Mouse (Mus musculus) limb, embryonic 12.5 days (tissue): Measurements from ENCODE around the gene Pou3f3. TPM values are rescaled to one million over a fixed set of nuclear protein-coding genes. Genes with fewer than 3 reads are reported as not detected.

ENCODE experiments used
- ATAC-seq: fragments of 200-750 bp; cut with Nextera tagmentation; 2 replicates; pipeline ENCODE4 v1.8.0; 2017; ENCODE audit warnings: low read depth, moderate TSS enrichment; ENCODE audit not compliant: insufficient number of reproducible peaks, insufficient read depth, low FRiP score, low TSS enrichment
- H3K27ac ChIP-seq: fragments of 300-500 bp; sonication (generic); 2 replicates; pipeline ENCODE4 v1.5.1; 2016; ENCODE audit warnings: mild to moderate bottlenecking, moderate library complexity
- H3K27me3 ChIP-seq: fragments of 300-500 bp; sonication (generic); 2 replicates; pipeline ENCODE4 v1.6.1; 2016; ENCODE audit warnings: mild to moderate bottlenecking, moderate library complexity
- H3K36me3 ChIP-seq: fragments of 300-500 bp; sonication (generic); 2 replicates; pipeline ENCODE4 v1.6.1; 2016; ENCODE audit warnings: mild to moderate bottlenecking, moderate library complexity
- H3K4me1 ChIP-seq: fragments of 300-500 bp; sonication (generic); replicated peaks from 2 replicates; pipeline ENCODE4 v1.6.1; 2016
- H3K4me2 ChIP-seq: fragments of 300-500 bp; sonication (generic); 2 replicates; pipeline ENCODE4 v1.6.1; 2016; ENCODE audit warnings: mild to moderate bottlenecking, moderate library complexity
- H3K4me3 ChIP-seq: fragments of 300-500 bp; sonication (generic); replicated peaks from 2 replicates; pipeline ENCODE4 v1.5.1; 2016; ENCODE audit warnings: mild to moderate bottlenecking
- H3K9ac ChIP-seq: fragments of 300-500 bp; sonication (generic); replicated peaks from 2 replicates; pipeline ENCODE4 v1.6.1; 2016; ENCODE audit warnings: mild to moderate bottlenecking, moderate library complexity
- H3K9me3 ChIP-seq: fragments of 300-500 bp; sonication (generic); 2 replicates; pipeline ENCODE4 v1.6.1; 2016; ENCODE audit warnings: mild to moderate bottlenecking, moderate library complexity
- WGBS: fragments of 180-500 bp; shearing (Covaris S2); methylation state at CpG from one replicate; pipeline ENCODE4 v1.1.7; 2016; 5-methylcytosine and 5-hydroxymethylcytosine counted together
- polyA plus RNA-seq: library from polyadenylated mRNA; unstranded; fragments of >200 nt; fragmentation: Nextera tagmentation; extraction: Ambion mirVana; gene quantifications from 2 replicates; pipeline ENCODE4 v1.2.1, GENCODE M21; 2016

The Pou3f3 gene
- polyA plus RNA-seq, 1 experiment from 2014 or later = 0.50 TPM

DNA sequence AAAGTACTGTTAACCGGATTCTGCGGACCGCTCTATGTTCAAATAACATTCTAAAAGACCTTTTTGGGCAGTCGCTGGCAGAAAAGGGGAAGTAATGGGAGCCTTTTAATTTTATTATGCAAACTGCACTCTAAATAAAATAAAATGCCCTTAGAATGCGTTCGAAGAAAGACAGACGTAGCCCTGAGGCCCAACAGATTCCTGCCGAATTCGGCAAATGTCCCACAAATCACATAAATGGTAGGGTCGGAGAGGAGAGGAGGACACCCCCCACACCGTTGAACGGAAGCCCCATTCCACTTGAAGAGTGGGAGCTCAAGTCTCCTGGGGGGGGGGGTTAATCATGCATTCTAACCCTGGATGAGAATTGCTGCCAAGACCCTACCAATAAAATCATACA lies 8.3 kb upstream of the Pou3f3 start:
- H3K27ac ChIP-seq = no peak overlapping the region
- WGBS = 2% methylated on average over 12 of the region's 12 CpGs
- no peaks in the 10 kb centered on the region for H3K36me3 ChIP-seq
- peaks cover 87% of the 10 kb centered on the region for H3K27me3 ChIP-seq
- no peak for ATAC-seq
- peak overlapping the region; percentile 57; the same call in 1 of the 2 replicates for H3K9ac ChIP-seq
- H3K4me3 ChIP-seq = peak overlapping the region; percentile 47
- H3K9me3 ChIP-seq = no peaks in the 10 kb centered on the region
- H3K4me1 ChIP-seq = peaks cover 21% of the 10 kb centered on the region
- H3K4me2 ChIP-seq = peak overlapping the region; percentile 94

DNA sequence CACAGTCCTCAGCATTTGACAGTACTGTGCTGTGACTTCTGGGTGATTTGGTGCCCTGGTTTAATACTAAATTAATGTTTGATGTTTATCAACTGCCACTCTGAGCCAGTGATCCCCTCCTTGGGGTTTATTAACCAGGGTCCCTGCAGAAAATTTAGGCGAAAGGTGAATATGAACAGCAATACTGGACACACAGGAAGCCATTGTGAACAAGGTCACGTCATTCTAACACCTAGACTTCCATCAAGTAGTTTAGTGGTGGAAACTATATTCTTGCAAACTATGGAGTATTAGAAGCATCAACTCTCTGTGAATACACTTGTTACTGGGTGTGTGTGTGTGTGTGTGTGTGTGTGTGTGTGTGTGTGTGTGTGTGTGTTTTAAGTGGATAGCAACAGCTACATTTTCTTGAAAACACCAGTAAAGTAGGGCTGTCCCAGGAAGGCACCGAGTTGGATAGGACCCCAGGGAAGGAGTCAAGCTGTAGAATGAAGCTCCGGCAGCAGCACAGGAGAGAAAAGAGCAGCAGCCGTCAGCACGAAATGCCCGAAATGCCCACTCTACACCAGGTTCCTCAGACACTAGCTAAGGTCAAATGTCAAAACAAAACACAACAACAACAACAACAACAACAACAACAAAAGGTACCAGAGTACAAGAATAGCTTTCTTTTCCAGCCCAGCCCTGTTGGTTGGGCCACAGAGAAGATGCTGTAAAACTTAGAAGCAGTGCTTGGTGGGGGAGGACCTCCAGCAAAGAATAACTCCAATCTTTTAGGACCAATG lies 7.6 kb upstream of the Pou3f3 start:
- 3% methylated on average over 7 of the region's 7 CpGs for WGBS
- no peak overlapping the region for H3K27ac ChIP-seq
- H3K9me3 ChIP-seq = no peaks in the 10 kb centered on the region
- H3K4me3 ChIP-seq = no peak overlapping the region
- peaks cover 21% of the 10 kb centered on the region for H3K4me1 ChIP-seq
- peaks cover 90% of the 10 kb centered on the region for H3K27me3 ChIP-seq
- no peak overlapping the region for H3K4me2 ChIP-seq
- no peaks in the 10 kb centered on the region for H3K36me3 ChIP-seq
- no peak for ATAC-seq
- H3K9ac ChIP-seq = no peak overlapping the region

DNA sequence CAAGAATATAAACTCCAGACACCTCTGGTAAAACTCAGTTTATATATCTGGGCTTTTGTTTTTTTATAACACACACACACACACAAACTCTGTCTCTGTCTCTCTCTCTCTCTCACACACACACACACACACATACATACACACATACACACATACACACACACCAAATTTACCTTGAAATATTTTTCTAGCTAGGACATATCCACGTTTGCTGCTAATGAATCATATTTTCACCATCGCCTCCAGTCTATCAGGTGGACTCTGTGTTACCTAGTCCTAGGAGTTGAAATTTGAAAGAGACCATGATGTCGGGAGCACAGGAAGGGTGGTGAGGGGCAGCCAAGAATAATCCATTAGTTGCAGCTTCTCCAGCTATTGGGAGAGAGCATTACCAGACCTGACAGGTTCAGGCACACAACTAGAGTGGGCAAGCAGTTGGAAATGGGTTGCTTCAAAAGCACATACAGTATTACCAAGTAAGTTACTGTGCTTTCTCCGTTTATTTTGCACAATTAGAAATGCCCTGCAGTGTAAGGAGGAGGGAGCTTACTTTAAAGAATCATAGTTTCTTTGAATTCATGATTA lies 6.9 kb upstream of the Pou3f3 start:
- no peak overlapping the region for H3K4me3 ChIP-seq
- WGBS = 6% methylated on average over 4 of the region's 4 CpGs
- peaks cover 25% of the 10 kb centered on the region for H3K4me1 ChIP-seq
- H3K4me2 ChIP-seq = no peak overlapping the region
- no peak overlapping the region for H3K9ac ChIP-seq
- ATAC-seq = no peak
- peaks cover 92% of the 10 kb centered on the region for H3K27me3 ChIP-seq
- H3K27ac ChIP-seq = no peak overlapping the region
- H3K36me3 ChIP-seq = no peaks in the 10 kb centered on the region
- H3K9me3 ChIP-seq = no peaks in the 10 kb centered on the region

DNA sequence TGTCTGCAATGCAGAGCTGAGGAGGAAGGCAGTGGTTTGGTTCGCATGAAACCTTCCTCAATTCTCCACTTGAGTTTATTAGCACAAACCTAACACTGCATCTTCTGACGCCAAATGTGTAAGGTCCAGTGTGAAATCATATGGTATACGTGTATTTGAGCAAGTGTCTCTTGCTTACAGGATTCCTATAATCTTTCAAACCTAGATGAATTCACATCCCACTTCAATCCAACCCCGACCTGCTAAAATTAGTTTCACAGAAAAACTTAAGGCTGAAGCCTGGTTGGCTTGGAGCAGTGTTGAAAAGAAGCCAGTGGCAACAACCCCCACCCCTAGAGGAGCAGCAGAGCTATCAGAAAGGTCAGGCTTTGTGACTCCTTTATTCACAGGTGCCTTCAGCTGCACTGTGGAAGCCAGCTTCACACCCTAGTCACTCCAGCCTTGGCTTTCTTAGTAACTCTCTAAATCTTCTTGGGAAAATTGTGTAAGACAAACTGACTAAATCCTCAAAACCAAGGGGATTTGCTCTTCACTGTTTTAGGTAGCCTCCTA lies 5.5 kb upstream of the Pou3f3 start:
- peaks cover 92% of the 10 kb centered on the region for H3K27me3 ChIP-seq

DNA sequence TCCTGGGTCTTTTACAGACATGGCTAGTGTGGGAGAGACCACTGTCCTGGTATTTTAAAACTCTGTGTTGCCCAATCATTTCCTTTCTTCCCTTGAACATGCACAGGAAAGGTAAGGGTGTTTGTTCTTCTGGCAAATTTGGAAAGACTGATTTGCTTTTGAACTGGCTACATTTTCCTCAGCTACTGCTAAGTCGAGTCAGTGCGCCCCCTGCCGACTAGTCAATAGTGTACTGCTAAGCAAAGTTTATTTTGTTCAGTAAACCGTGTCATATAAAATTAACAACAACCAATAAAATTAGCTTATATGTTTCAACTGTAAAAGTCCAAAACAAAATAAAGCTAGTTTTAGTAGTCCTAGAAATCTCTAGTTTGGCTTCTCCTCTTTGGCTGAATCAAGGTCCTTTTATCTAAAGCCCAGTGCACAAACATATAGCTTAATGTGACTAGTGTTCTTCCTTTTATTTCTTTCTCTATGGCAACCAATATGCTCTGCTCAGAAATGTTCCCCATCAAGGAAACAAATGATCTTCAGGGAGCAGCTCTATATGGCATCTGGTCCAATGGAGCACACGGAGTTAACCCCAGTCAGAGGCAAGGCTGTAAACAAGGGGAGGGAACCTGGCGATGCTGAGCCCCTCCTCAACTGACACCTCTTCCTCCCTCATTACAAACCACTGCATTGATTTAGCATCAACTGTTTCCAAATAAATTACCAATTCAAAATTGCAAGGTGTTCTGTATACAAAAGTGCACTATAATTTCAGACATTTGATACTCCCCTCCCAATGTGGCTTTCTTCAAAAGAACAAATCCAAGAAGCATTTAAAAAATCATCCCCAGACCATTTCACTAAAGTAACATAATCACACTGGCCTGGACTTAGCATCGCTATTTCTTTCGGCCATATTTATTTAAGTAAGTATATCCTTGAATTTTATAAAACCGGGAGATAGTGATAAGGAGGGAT lies 4.1 kb upstream of the Pou3f3 start:
- Histone ChIP-seq H3K9me3 (no peaks in the 10 kb centered on the region), H3K4me3 (no peak overlapping the region), H3K27ac (no peak overlapping the region), H3K36me3 (no peaks in the 10 kb centered on the region), H3K27me3 (peaks cover 91% of the 10 kb centered on the region), H3K4me2 (no peak overlapping the region), H3K9ac (no peak overlapping the region), H3K4me1 (peaks cover 22% of the 10 kb centered on the region; the same call in 1 of the 2 replicates)
- 2% methylated on average over 9 of the region's 9 CpGs for WGBS
- ATAC-seq = no peak

More for the DNA sequence above, 5.5 kb upstream of the Pou3f3 start:
- Histone ChIP-seq H3K4me2 (no peak overlapping the region), H3K27ac (no peak overlapping the region), H3K4me3 (no peak overlapping the region), H3K9me3 (no peaks in the 10 kb centered on the region), H3K9ac (no peak overlapping the region), H3K36me3 (no peaks in the 10 kb centered on the region), H3K4me1 (peaks cover 22% of the 10 kb centered on the region)
- WGBS = 3% methylated on average over 4 of the region's 4 CpGs
- ATAC-seq = no peak

DNA sequence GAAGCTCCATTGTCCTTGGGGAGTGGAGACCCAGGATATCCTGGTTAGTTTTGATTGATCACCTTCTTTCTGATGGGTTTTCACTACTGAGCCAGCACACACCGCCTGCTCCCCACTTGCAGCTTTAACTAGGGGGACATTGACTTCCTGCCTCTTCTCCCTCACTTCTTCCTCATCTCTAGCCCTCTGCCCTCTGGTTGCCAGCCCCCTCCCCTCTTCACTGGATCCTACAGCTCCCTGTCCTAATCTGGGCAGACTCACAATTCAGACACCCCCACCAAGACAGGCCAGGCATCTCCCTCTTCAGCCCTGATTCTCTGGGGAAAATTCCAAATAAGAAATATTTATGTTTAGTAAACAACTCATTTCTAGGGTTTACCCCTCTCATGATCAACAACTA lies 3.3 kb upstream of the Pou3f3 start:
- no peak overlapping the region for H3K4me3 ChIP-seq
- peaks cover 26% of the 10 kb centered on the region for H3K4me1 ChIP-seq
- no peak overlapping the region for H3K4me2 ChIP-seq
- H3K9ac ChIP-seq = no peak overlapping the region
- ATAC-seq = no peak
- 11% methylated on average over 1 of the region's 1 CpGs for WGBS
- H3K27me3 ChIP-seq = peaks cover 89% of the 10 kb centered on the region
- H3K27ac ChIP-seq = no peak overlapping the region
- no peaks in the 10 kb centered on the region for H3K9me3 ChIP-seq
- no peaks in the 10 kb centered on the region for H3K36me3 ChIP-seq

DNA sequence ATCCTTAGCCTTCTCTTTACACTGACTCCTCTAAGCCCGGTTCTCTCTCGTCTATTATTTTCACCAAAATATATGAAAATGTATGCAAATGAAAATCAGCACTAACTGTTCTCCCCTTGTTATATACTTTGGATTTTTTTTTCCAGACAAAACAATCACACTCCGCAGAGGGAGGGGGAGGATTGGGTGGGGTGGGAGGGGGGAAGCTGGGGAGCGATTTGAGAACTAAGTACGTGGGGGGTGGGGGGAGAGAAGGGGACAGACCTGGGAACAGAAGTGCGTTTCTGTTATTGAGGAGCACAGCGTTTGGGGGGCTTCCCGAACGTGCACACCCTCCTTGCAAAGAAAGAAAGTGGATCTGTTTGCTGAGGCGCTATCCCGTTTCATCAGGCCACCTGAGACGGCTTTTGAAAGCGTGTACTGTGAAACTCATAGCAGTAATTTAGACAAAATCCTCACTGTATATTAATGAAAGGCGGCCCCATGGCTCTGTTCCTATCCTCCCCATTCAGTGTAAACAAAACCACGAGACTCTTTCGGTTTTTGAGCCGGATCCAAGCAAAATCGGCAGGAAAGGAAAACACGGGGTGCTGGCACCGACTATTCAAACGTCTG lies 2.4 kb upstream of the Pou3f3 start:
- Histone ChIP-seq H3K27me3 (peaks cover 89% of the 10 kb centered on the region), H3K4me1 (peaks cover 34% of the 10 kb centered on the region), H3K9me3 (no peaks in the 10 kb centered on the region), H3K27ac (no peak overlapping the region), H3K4me3 (peak overlapping the region; percentile 52), H3K36me3 (no peaks in the 10 kb centered on the region), H3K4me2 (peak overlapping the region; percentile 79), H3K9ac (no peak overlapping the region)
- no peak for ATAC-seq
- under 1% methylated on average over 21 of the region's 21 CpGs for WGBS

DNA sequence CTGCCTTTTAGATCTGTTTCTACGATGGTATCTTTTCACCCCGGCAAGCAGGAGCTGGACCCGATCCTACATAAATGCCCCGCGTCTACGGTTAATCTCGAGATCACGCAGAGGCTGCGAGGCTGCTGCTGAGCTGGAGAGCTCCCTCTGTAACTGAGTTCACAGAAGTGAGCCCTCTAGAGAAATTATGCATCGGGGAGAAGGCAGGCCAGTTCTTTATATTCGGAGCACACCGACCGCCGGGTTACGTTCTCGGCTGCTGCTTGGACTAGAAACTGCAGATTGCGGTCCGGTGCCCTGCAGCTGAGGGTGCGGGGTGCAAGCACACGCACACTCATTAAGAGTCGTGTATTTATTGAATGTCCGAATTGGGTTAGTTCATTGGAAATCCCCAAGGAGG lies 1.7 kb upstream of the Pou3f3 start:
- H3K36me3 ChIP-seq = no peaks in the 10 kb centered on the region
- no peaks in the 10 kb centered on the region for H3K9me3 ChIP-seq
- no peak overlapping the region for H3K27ac ChIP-seq
- no peak overlapping the region; the same call in 1 of the 2 replicates for H3K9ac ChIP-seq
- H3K27me3 ChIP-seq = peaks cover 89% of the 10 kb centered on the region
- peaks cover 39% of the 10 kb centered on the region for H3K4me1 ChIP-seq
- H3K4me3 ChIP-seq = peak overlapping the region; percentile 52
- no peak for ATAC-seq
- H3K4me2 ChIP-seq = peak overlapping the region; percentile 79
- under 1% methylated on average over 22 of the region's 22 CpGs for WGBS

DNA sequence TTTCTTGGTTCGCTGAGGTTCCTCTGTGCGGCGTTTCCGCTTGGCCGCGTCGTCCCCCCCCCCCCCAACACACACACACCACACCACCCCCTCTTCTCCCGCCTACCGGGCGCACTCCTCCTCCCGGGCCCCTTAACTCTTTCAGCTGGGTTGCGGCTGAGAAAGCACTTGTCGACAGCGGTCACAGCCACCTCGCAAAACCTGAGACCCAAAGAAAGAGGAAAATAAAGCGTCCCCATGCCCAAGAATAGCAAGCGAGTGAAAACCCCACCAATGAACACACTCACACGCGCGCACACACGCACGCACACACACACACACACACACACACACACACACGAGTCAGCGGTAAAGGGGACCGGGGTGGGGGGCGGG lies 1.3 kb upstream of the Pou3f3 start:
- no peak for ATAC-seq
- peaks cover 39% of the 10 kb centered on the region for H3K4me1 ChIP-seq
- under 1% methylated on average over 24 of the region's 26 CpGs for WGBS
- H3K4me2 ChIP-seq = peak overlapping the region; percentile 79
- no peaks in the 10 kb centered on the region for H3K9me3 ChIP-seq
- peak overlapping the region; percentile 52 for H3K4me3 ChIP-seq
- peak overlapping the region; percentile 42; the same call in 1 of the 2 replicates for H3K9ac ChIP-seq
- H3K36me3 ChIP-seq = no peaks in the 10 kb centered on the region
- peaks cover 89% of the 10 kb centered on the region for H3K27me3 ChIP-seq
- H3K27ac ChIP-seq = no peak overlapping the region

DNA sequence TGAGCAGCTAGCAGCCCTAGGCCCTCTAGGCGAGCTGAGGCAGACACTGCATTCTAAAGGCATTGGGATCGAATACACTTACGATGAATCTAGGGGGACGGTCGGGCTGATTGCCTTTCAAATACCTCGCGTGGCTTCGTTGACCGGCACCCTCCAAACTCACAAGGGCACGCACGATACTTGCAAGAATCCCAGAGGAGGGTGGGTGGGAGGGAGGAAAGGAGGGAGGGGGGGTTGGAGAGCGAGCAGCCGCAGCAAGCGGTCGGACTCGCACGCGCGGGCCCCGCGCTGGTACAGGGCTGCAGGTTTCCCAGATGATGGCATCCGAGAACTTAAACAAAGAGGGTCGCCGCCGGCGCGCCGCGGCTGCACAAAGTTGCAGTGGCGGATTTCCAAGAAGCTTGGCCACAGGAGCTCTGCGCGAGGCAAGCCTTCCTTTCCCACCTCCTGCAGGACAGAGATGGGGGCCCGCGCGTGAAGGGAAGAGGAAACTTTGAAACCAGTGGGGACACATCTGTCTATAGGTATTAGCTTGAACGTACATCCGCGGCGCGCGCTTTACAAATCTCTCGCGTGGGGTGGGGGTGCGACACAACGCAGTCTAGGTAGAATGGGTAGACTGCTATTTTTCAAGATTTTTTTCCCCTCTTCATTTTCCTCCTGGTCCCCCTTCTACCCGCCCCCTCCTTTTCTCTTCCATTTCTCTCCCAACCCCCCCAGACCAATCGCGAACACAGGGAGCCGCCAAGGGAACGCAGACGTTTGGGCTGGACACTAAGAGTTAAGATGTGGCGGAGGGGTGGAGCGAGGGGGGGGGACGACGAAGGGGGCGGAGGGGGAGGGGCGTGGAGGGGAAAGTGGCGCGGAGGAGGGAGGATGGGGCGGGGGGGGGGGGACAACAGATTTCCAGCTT lies 647 bp upstream of the Pou3f3 start:
- no peak overlapping the region for H3K27ac ChIP-seq
- H3K9ac ChIP-seq = peak overlapping the region; percentile 42
- peak overlapping the region; percentile 52 for H3K4me3 ChIP-seq
- H3K27me3 ChIP-seq = peaks cover 87% of the 10 kb centered on the region
- ATAC-seq = peak; percentile 32
- peak overlapping the region; percentile 79 for H3K4me2 ChIP-seq
- no peaks in the 10 kb centered on the region for H3K36me3 ChIP-seq
- no peaks in the 10 kb centered on the region for H3K9me3 ChIP-seq
- peaks cover 39% of the 10 kb centered on the region for H3K4me1 ChIP-seq
- under 1% methylated on average over 54 of the region's 60 CpGs for WGBS
